Mouse (Mus musculus) ES-Bruce4 (cell line): ENCODE data around the gene Rps6ka1. TPM values are rescaled to one million over a fixed set of nuclear protein-coding genes. Genes with fewer than 3 reads are reported as not detected.

Experiments used
- H3K27ac ChIP-seq: 2 replicates; pipeline ENCODE4 v1.5.1; 2012; ENCODE audit warnings: low read length, inconsistent platforms; ENCODE audit not compliant: insufficient read depth
- H3K27me3 ChIP-seq: 2 replicates; pipeline ENCODE4 v1.6.1; 2012; ENCODE audit warnings: mild to moderate bottlenecking, low read length, inconsistent platforms; ENCODE audit not compliant: control insufficient read depth, poor library complexity, insufficient read depth, severe bottlenecking
- H3K36me3 ChIP-seq: 2 replicates; pipeline ENCODE4 v1.6.1; 2012; ENCODE audit warnings: inconsistent platforms, mild to moderate bottlenecking, low read length, moderate library complexity; ENCODE audit not compliant: control insufficient read depth, poor library complexity, insufficient read depth, severe bottlenecking
- H3K4me1 ChIP-seq: one replicate; pipeline ENCODE4 v1.8.1; 2011; ENCODE audit warnings: low read length; ENCODE audit not compliant: control insufficient read depth, insufficient read depth
- H3K4me3 ChIP-seq: 2 replicates; pipeline ENCODE4 v1.5.1; 2011; ENCODE audit warnings: low read depth, mild to moderate bottlenecking, low read length
- H3K9ac ChIP-seq: 2 replicates; pipeline ENCODE4 v1.6.1; 2012; ENCODE audit warnings: low read depth, mild to moderate bottlenecking, inconsistent platforms; ENCODE audit not compliant: poor library complexity, severe bottlenecking
- H3K9me3 ChIP-seq: replicated peaks from 2 replicates; pipeline ENCODE4 v1.6.1; 2012; ENCODE audit warnings: mild to moderate bottlenecking, low read length, inconsistent platforms; ENCODE audit not compliant: control insufficient read depth, poor library complexity, insufficient read depth, severe bottlenecking
- CTCF ChIP-seq: IDR thresholded peaks from one replicate; pipeline ENCODE4 v1.8.1; 2011; ENCODE audit warnings: low read depth, low read length
- EP300 ChIP-seq: IDR thresholded peaks from 2 replicates; pipeline ENCODE4 v1.6.1; 2011; ENCODE audit warnings: low read depth, low read length; ENCODE audit not compliant: insufficient read depth
- POLR2A ChIP-seq: IDR thresholded peaks from one replicate; pipeline ENCODE4 v1.8.1; 2011; ENCODE audit warnings: low read length; ENCODE audit not compliant: insufficient read depth
- polyA plus RNA-seq: library from polyadenylated mRNA; stranded (reverse); fragments of >200 nt; gene quantifications from 2 replicates; pipeline ENCODE4 v1.2.4, GENCODE M21; 2011; ENCODE audit warnings: low read depth; ENCODE audit not compliant: missing spikeins, insufficient read depth, insufficient read length

Gene Rps6ka1
- polyA plus RNA-seq, 1 experiment = 86.4 TPM

- Histone ChIP-seq H3K27me3 (no peaks in the 10 kb centered on the region), H3K9me3 (no peaks in the 10 kb centered on the region), H3K27ac (no peak overlapping the region), H3K9ac (no peak overlapping the region), H3K4me1 (peaks cover 4% of the 10 kb centered on the region), H3K4me3 (no peak overlapping the region), H3K36me3 (peaks cover 13% of the 10 kb centered on the region)
- TF ChIP-seq POLR2A (no peak), CTCF (no peak), EP300 (no peak)
These were observed 14.2 kb downstream of the Rps6ka1 start for GRCm38 (mm10) chr4:133873431-133873851.

DNA sequence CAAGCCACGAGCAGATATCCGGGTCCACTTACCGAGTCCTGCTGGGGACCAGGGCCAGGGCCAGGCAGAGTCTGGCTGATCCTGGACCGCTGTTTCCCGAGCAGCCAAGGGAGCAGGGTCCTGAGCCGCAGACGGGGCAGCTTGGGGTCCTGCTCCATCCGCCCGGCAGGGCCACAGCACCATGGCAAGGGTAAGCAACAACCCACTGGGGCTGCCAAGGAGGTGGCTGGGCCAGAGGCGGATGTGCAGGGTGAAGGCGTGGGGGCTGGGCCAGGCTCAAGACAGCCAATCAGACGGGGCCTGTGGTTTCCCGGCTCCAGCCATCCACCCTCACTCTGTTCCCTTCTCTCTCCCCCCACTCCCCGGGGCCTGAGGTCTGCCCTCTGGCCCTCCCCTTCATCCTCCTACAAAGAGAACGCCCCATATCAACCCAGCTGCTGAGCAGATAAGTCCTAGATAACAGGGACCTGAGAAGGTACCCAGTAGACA is 14.7 kb downstream of the Rps6ka1 start:
- TF ChIP-seq CTCF (no peak), POLR2A (no peak), EP300 (no peak)
- H3K9ac ChIP-seq = peak overlapping the region; percentile 26; the same call in 1 of the 2 replicates
- no peaks in the 10 kb centered on the region for H3K9me3 ChIP-seq
- no peak overlapping the region for H3K27ac ChIP-seq
- no peak overlapping the region for H3K4me3 ChIP-seq
- H3K36me3 ChIP-seq = peaks cover 16% of the 10 kb centered on the region
- H3K27me3 ChIP-seq = no peaks in the 10 kb centered on the region
- H3K4me1 ChIP-seq = peaks cover 4% of the 10 kb centered on the region

- H3K27ac ChIP-seq = no peak overlapping the region
- H3K9ac ChIP-seq = peak overlapping the region; percentile 26; the same call in 1 of the 2 replicates
- H3K27me3 ChIP-seq = no peaks in the 10 kb centered on the region
- H3K4me1 ChIP-seq = peaks cover 4% of the 10 kb centered on the region
- no peak for TF ChIP-seq POLR2A
- no peak for TF ChIP-seq EP300
- no peak for TF ChIP-seq CTCF
- H3K4me3 ChIP-seq = no peak overlapping the region
- peaks cover 16% of the 10 kb centered on the region for H3K36me3 ChIP-seq
- no peaks in the 10 kb centered on the region for H3K9me3 ChIP-seq
These were observed 15.3 kb downstream of the Rps6ka1 start for GRCm38 (mm10) chr4:133872222-133872811.

DNA sequence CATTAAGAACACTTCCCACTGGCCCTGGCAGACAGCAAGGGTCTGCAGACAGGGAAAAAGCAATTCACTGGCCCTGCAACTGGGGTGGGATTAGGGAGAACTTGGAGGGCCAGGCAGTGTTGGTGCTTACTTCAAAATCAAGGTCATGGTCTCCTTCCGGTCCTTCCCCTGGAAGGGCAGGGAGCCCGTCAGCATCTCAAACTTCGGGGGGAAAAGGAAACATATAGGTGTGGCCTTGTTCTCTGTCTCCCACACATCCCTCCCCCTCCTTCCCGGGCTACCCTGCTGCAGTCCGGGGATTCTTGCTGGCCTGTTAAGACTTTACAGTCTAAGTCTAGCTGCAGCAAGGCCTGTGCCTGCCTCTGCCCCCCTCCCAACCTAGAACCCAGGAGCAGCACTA is 22.4 kb downstream of the Rps6ka1 start:
- H3K4me3 ChIP-seq = no peak overlapping the region
- peaks cover 43% of the 10 kb centered on the region for H3K36me3 ChIP-seq
- peaks cover 4% of the 10 kb centered on the region for H3K4me1 ChIP-seq
- H3K9ac ChIP-seq = 0 out of 2 replicates have a peak overlapping the region, but pooled peaks have one; percentile 10
- no peaks in the 10 kb centered on the region for H3K9me3 ChIP-seq
- H3K27ac ChIP-seq = peak overlapping the region; percentile 82
- TF ChIP-seq POLR2A (no peak), EP300 (no peak), CTCF (no peak)
- no peaks in the 10 kb centered on the region for H3K27me3 ChIP-seq

DNA sequence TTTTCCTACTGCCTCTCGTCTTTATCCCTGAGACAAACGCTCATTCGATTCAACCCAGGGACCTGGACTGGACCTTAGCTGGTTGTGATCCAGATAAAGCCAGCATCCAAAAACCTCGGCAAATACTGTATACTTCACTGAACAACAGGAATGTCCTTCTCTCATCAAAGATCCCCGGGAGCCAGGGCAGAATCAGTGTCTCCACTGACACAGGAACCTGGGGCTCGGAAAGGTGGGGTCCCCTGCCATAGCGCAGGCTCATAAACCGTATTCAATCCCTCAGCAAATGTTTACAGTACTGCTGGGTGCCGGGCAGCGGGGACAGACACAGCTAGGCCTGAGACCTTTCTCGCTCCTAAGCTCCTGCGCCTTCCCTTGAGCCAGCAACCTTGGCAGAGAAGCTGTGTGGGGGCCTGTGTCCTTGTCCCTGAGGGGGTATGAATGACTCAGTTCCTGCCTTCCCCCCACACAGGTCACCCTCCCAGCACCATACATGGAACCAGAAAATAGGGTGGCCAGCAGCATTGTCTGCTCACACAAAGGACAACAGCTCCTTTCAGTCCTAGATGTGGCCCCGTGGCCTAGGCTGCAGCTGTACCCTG is 23.1 kb downstream of the Rps6ka1 start:
- no peak overlapping the region for H3K4me3 ChIP-seq
- H3K9me3 ChIP-seq = no peaks in the 10 kb centered on the region
- H3K4me1 ChIP-seq = peaks cover 4% of the 10 kb centered on the region
- H3K9ac ChIP-seq = peak overlapping the region; percentile 10; the same call in 1 of the 2 replicates
- TF ChIP-seq EP300 = no peak
- TF ChIP-seq POLR2A = no peak
- TF ChIP-seq CTCF = no peak
- peak overlapping the region; percentile 82 for H3K27ac ChIP-seq
- peaks cover 44% of the 10 kb centered on the region for H3K36me3 ChIP-seq
- H3K27me3 ChIP-seq = no peaks in the 10 kb centered on the region

DNA sequence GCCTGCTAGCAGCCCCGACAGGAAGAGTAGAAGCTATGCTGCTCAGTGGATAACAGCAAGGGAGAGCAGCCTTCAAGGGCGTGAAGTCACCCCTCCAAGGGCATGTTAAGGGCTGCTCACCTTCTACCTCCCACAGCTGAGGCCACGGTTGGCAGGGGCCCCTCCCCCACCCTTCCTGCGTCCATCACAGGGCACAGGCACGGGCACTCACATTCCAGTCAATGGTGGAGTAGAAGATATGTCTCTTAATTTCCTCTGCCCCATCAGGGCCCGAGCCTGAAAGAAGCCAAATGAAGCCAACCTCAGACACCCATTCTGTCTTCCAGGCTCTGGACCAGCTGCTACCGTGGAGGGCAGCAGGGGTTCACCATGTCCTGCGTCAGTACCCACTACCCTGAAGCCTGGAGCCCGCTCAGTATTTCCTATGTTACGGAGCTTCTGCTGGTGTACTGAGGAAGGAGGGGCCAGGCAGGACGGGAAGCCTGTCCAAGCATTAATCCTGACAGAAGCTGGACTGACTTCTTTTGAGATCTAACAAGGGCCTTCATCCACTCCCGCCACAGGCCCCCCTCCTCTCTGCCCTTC is 23.7 kb downstream of the Rps6ka1 start:
- no peak overlapping the region for H3K9ac ChIP-seq
- H3K4me3 ChIP-seq = no peak overlapping the region
- H3K9me3 ChIP-seq = no peaks in the 10 kb centered on the region
- TF ChIP-seq CTCF = no peak
- TF ChIP-seq EP300 = no peak
- TF ChIP-seq POLR2A = no peak
- peaks cover 4% of the 10 kb centered on the region for H3K4me1 ChIP-seq
- H3K27ac ChIP-seq = peak overlapping the region; percentile 82
- peaks cover 39% of the 10 kb centered on the region for H3K36me3 ChIP-seq
- no peaks in the 10 kb centered on the region for H3K27me3 ChIP-seq
